Mouse (Mus musculus) induced T-regulatory cell, adult 2 months (primary cell): ENCODE measurements around the gene Nfic.
A peak's percentile ranks its signal among the peaks of the same experiment; 100 is the strongest.

Source experiments
- DNase-seq: peaks from one replicate; pipeline ENCODE4 v3.0.0-alpha.2; 2012; ENCODE audit warnings: low read depth

Nfic gene

GRCm38 (mm10) chr10:81356991-81357844, 98.2 kb downstream of the Nfic start, which contains the start of gene Mfsd12:
Mfsd12 (plus strand) TSS chr10:81357491.
- DNase-seq = peak; percentile 94

GRCm38 (mm10) chr10:81356352-81356990, 99.0 kb downstream of the Nfic start:
- DNase-seq = no peak

- no peak for DNase-seq
Observed at GRCm38 (mm10) chr10:81355533-81355932, 99.9 kb downstream of the Nfic start.

- DNase-seq = no peak
Observed at GRCm38 (mm10) chr10:81354738-81355477, 100.5 kb downstream of the Nfic start.

GRCm38 (mm10) chr10:81351678-81352291, 103.7 kb downstream of the Nfic start:
- peak; percentile 91 for DNase-seq

GRCm38 (mm10) chr10:81350351-81351063, 104.9 kb downstream of the Nfic start, which contains the start of gene Hmg20b:
Hmg20b (minus strand) TSS chr10:81350480.
- DNase-seq = peak; percentile 99

GRCm38 (mm10) chr10:81349961-81350350, 105.5 kb downstream of the Nfic start:
- no peak for DNase-seq

GRCm38 (mm10) chr10:81349146-81349545, 106.3 kb downstream of the Nfic start:
- DNase-seq = peak; percentile 69

- DNase-seq = peak; percentile 68
Observed at GRCm38 (mm10) chr10:81346453-81347067, 108.9 kb downstream of the Nfic start.
